Mouse (Mus musculus): Measurements from ENCODE around the gene Itprid2. TPM values are rescaled to one million over a fixed set of nuclear protein-coding genes. Genes with fewer than 3 reads are reported as not detected.
"Not testable (repeated sequence)": the region's sequence is repeated elsewhere in the genome, so short reads cannot be mapped to it uniquely, and the experiment has no call there.

Itprid2 gene
- 10 to 100 TPM; 32.3 to 39.3 TPM for total RNA-seq (2021)

GRCm38 (mm10) chr2:79634528-79635400 lies at the start of gene Itprid2:
Gene Itprid2, plus strand, starts transcription at chr2:79635352.
- intact Hi-C loops (cut with DNase I) = loop anchor here (5.0 kb wide), 2 partner anchors 122 to 133 kb away; no protein-coding TSS in a partner anchor
- peak; percentile 91 to 93 for DNase-seq (ENCODE audit: low spot score in 2 of 2)

GRCm38 (mm10) chr2:79596177-79596576 lies 39.0 kb upstream of the Itprid2 start:
- DNase-seq (ENCODE audit: low spot score in 2 of 2) = no peak
- intact Hi-C loops (cut with DNase I) = no loop called here

GRCm38 (mm10) chr2:79597090-79597489 lies 38.1 kb upstream of the Itprid2 start:
- intact Hi-C loops (cut with DNase I) = no loop called here
- no peak for DNase-seq (ENCODE audit: low spot score in 2 of 2)

GRCm38 (mm10) chr2:79601109-79601508 lies 34.0 kb upstream of the Itprid2 start:
- intact Hi-C loops (cut with DNase I) = loop anchor here (5.0 kb wide), 1 partner anchor 219 kb away; no protein-coding TSS in a partner anchor
- DNase-seq (ENCODE audit: low spot score in 2 of 2) = not testable (repeated sequence)

GRCm38 (mm10) chr2:79601691-79602116 lies 33.4 kb upstream of the Itprid2 start:
- peak in 1 of 2 experiments; percentile 3 for DNase-seq (ENCODE audit: low spot score in 2 of 2)
- intact Hi-C loops (cut with DNase I) = loop anchor here (5.0 kb wide), 1 partner anchor 219 kb away; no protein-coding TSS in a partner anchor

- intact Hi-C loops (cut with DNase I) = loop anchor here (5.0 kb wide), 1 partner anchor 220 kb away; no protein-coding TSS in a partner anchor
- no peak for DNase-seq (ENCODE audit: low spot score in 2 of 2)
Observed at GRCm38 (mm10) chr2:79602306-79602705, 32.8 kb upstream of the Itprid2 start.

GRCm38 (mm10) chr2:79603363-79603762 lies 31.8 kb upstream of the Itprid2 start:
- no peak for DNase-seq (ENCODE audit: low spot score in 2 of 2)
- intact Hi-C loops (cut with DNase I) = loop anchor here (5.0 kb wide), 1 partner anchor 221 kb away; no protein-coding TSS in a partner anchor

- DNase-seq (ENCODE audit: low spot score in 2 of 2) = no peak
- intact Hi-C loops (cut with DNase I) = no loop called here
Observed at GRCm38 (mm10) chr2:79606033-79606432, 29.1 kb upstream of the Itprid2 start.

GRCm38 (mm10) chr2:79607181-79607580 lies 28.0 kb upstream of the Itprid2 start:
- no peak for DNase-seq (ENCODE audit: low spot score in 2 of 2)
- intact Hi-C loops (cut with DNase I) = no loop called here

GRCm38 (mm10) chr2:79608301-79609074 lies 26.7 kb upstream of the Itprid2 start:
- intact Hi-C loops (cut with DNase I) = no loop called here
- no peak for DNase-seq (ENCODE audit: low spot score in 2 of 2)

GRCm38 (mm10) chr2:79610894-79611293 lies 24.3 kb upstream of the Itprid2 start:
- no peak for DNase-seq (ENCODE audit: low spot score in 2 of 2)
- intact Hi-C loops (cut with DNase I) = no loop called here

- no peak for DNase-seq (ENCODE audit: low spot score in 2 of 2)
- intact Hi-C loops (cut with DNase I) = no loop called here
Observed at GRCm38 (mm10) chr2:79618145-79618544, 17.0 kb upstream of the Itprid2 start.

- intact Hi-C loops (cut with DNase I) = no loop called here
- DNase-seq (ENCODE audit: low spot score in 2 of 2) = no peak
Observed at GRCm38 (mm10) chr2:79618614-79619568, 16.3 kb upstream of the Itprid2 start.

- intact Hi-C loops (cut with DNase I) = no loop called here
- no peak for DNase-seq (ENCODE audit: low spot score in 2 of 2)
Observed at GRCm38 (mm10) chr2:79623256-79623655, 11.9 kb upstream of the Itprid2 start.

- no peak for DNase-seq (ENCODE audit: low spot score in 2 of 2)
- intact Hi-C loops (cut with DNase I) = no loop called here
Observed at GRCm38 (mm10) chr2:79627624-79628023, 7.5 kb upstream of the Itprid2 start.

- intact Hi-C loops (cut with DNase I) = no loop called here
- DNase-seq (ENCODE audit: low spot score in 2 of 2) = no peak
Observed at GRCm38 (mm10) chr2:79630231-79630630, 4.9 kb upstream of the Itprid2 start.

- DNase-seq (ENCODE audit: low spot score in 2 of 2) = peak; percentile 72 to 73
- intact Hi-C loops (cut with DNase I) = loop anchor here (5.0 kb wide), 2 partner anchors 123 to 132 kb away; no protein-coding TSS in a partner anchor
Observed at GRCm38 (mm10) chr2:79635426-79636291, 507 bp downstream of the Itprid2 start.

- DNase-seq (ENCODE audit: low spot score in 2 of 2) = no peak
- intact Hi-C loops (cut with DNase I) = loop anchor here (5.0 kb wide), 2 partner anchors 127 to 128 kb away; no protein-coding TSS in a partner anchor
Observed at GRCm38 (mm10) chr2:79638924-79639323, 3.8 kb downstream of the Itprid2 start.

Measured in left cerebral cortex, postnatal 36 days (tissue).